Mouse (Mus musculus): Measurements from ENCODE around the gene Tomm70a. TPM values are rescaled to one million over a fixed set of nuclear protein-coding genes. Genes with fewer than 3 reads are reported as not detected.
"Not testable (repeated sequence)": the region's sequence is repeated elsewhere in the genome, so short reads cannot be mapped to it uniquely, and the experiment has no call there.

Gene Tomm70a
- polyA plus RNA-seq, 1 experiment from 2014 or later: 74.8 TPM

- not testable (repeated sequence) for DNase-seq (ENCODE audit: low spot score); H3K9me3 ChIP-seq (ENCODE audit: control insufficient read depth, low read length); H3K9ac ChIP-seq (ENCODE audit: low read length); ATAC-seq (ENCODE audit: insufficient read depth, low FRiP score, low TSS enrichment); H3K4me2 ChIP-seq (ENCODE audit: low read depth); H3K27ac ChIP-seq (ENCODE audit: low read depth, low read length); H3K4me3 ChIP-seq (ENCODE audit: low read depth, low read length); H3K4me1 ChIP-seq (ENCODE audit: control insufficient read depth, insufficient read depth, low read length); H3K27me3 ChIP-seq (ENCODE audit: control insufficient read depth, insufficient read depth, low read length); H3K36me3 ChIP-seq (ENCODE audit: control insufficient read depth, insufficient read depth, low read length)
Measured at GRCm38 (mm10) chr16:57174480-57174879, 53.0 kb downstream of the Tomm70a start.

GRCm38 (mm10) chr16:57175751-57176150, 54.2 kb downstream of the Tomm70a start:
- no peaks in the 10 kb centered on the region for H3K27me3 ChIP-seq (ENCODE audit: control insufficient read depth, insufficient read depth, low read length)
- WGBS: 66% methylated on average over 2 of the region's 2 CpGs

GRCm38 (mm10) chr16:57176276-57176675, 54.8 kb downstream of the Tomm70a start:
- Histone ChIP-seq H3K4me3 (ENCODE audit: low read depth, low read length) (no peak overlapping the region), H3K4me1 (ENCODE audit: control insufficient read depth, insufficient read depth, low read length) (no peaks in the 10 kb centered on the region), H3K27ac (ENCODE audit: low read depth, low read length) (no peak overlapping the region), H3K9me3 (ENCODE audit: control insufficient read depth, low read length) (no peaks in the 10 kb centered on the region), H3K9ac (ENCODE audit: low read length) (no peak overlapping the region), H3K27me3 (ENCODE audit: control insufficient read depth, insufficient read depth, low read length) (no peaks in the 10 kb centered on the region), H3K36me3 (ENCODE audit: control insufficient read depth, insufficient read depth, low read length) (no peaks in the 10 kb centered on the region; the same call in 1 of the 2 replicates), H3K4me2 (ENCODE audit: low read depth) (no peak overlapping the region)
- WGBS: 88% methylated on average over 7 of the region's 7 CpGs
- ATAC-seq (ENCODE audit: insufficient read depth, low FRiP score, low TSS enrichment) (no peak), DNase-seq (ENCODE audit: low spot score) (no peak)

More at GRCm38 (mm10) chr16:57175751-57176150, 54.2 kb downstream of the Tomm70a start:
- Histone ChIP-seq H3K9me3 (ENCODE audit: control insufficient read depth, low read length) (no peaks in the 10 kb centered on the region), H3K4me1 (ENCODE audit: control insufficient read depth, insufficient read depth, low read length) (no peaks in the 10 kb centered on the region), H3K36me3 (ENCODE audit: control insufficient read depth, insufficient read depth, low read length) (no peaks in the 10 kb centered on the region; the same call in 1 of the 2 replicates), H3K27ac (ENCODE audit: low read depth, low read length) (no peak overlapping the region), H3K4me3 (ENCODE audit: low read depth, low read length) (no peak overlapping the region), H3K9ac (ENCODE audit: low read length) (no peak overlapping the region), H3K4me2 (ENCODE audit: low read depth) (no peak overlapping the region)
- ATAC-seq (ENCODE audit: insufficient read depth, low FRiP score, low TSS enrichment) (no peak), DNase-seq (ENCODE audit: low spot score) (no peak)

- 70% methylated on average over 2 of the region's 2 CpGs for WGBS
- no peaks in the 10 kb centered on the region for H3K9me3 ChIP-seq (ENCODE audit: control insufficient read depth, low read length)
- ATAC-seq (ENCODE audit: insufficient read depth, low FRiP score, low TSS enrichment) (no peak), DNase-seq (ENCODE audit: low spot score) (peak; percentile 15)
- H3K36me3 ChIP-seq (ENCODE audit: control insufficient read depth, insufficient read depth, low read length): peaks cover 2% of the 10 kb centered on the region; the same call in 1 of the 2 replicates
- no peak overlapping the region for H3K4me3 ChIP-seq (ENCODE audit: low read depth, low read length)
- H3K4me2 ChIP-seq (ENCODE audit: low read depth): no peak overlapping the region
- H3K9ac ChIP-seq (ENCODE audit: low read length): no peak overlapping the region
- no peaks in the 10 kb centered on the region for H3K4me1 ChIP-seq (ENCODE audit: control insufficient read depth, insufficient read depth, low read length)
- H3K27me3 ChIP-seq (ENCODE audit: control insufficient read depth, insufficient read depth, low read length): no peaks in the 10 kb centered on the region
- H3K27ac ChIP-seq (ENCODE audit: low read depth, low read length): no peak overlapping the region
Measured at GRCm38 (mm10) chr16:57177254-57177653, 55.8 kb downstream of the Tomm70a start.

GRCm38 (mm10) chr16:57177664-57178063, 56.2 kb downstream of the Tomm70a start:
- DNase-seq (ENCODE audit: low spot score) (no peak), ATAC-seq (ENCODE audit: insufficient read depth, low FRiP score, low TSS enrichment) (no peak)
- no peak overlapping the region for H3K4me2 ChIP-seq (ENCODE audit: low read depth)
- H3K27ac ChIP-seq (ENCODE audit: low read depth, low read length): no peak overlapping the region
- H3K4me1 ChIP-seq (ENCODE audit: control insufficient read depth, insufficient read depth, low read length): no peaks in the 10 kb centered on the region
- 91% methylated on average over 10 of the region's 10 CpGs for WGBS
- H3K4me3 ChIP-seq (ENCODE audit: low read depth, low read length): no peak overlapping the region
- peaks cover 2% of the 10 kb centered on the region; the same call in 1 of the 2 replicates for H3K36me3 ChIP-seq (ENCODE audit: control insufficient read depth, insufficient read depth, low read length)
- no peak overlapping the region for H3K9ac ChIP-seq (ENCODE audit: low read length)
- H3K9me3 ChIP-seq (ENCODE audit: control insufficient read depth, low read length): no peaks in the 10 kb centered on the region
- no peaks in the 10 kb centered on the region for H3K27me3 ChIP-seq (ENCODE audit: control insufficient read depth, insufficient read depth, low read length)

GRCm38 (mm10) chr16:57181180-57181579, 59.7 kb downstream of the Tomm70a start:
- Histone ChIP-seq H3K4me3 (ENCODE audit: low read depth, low read length) (no peak overlapping the region), H3K9ac (ENCODE audit: low read length) (no peak overlapping the region), H3K4me2 (ENCODE audit: low read depth) (no peak overlapping the region), H3K36me3 (ENCODE audit: control insufficient read depth, insufficient read depth, low read length) (peaks cover 2% of the 10 kb centered on the region; the same call in 1 of the 2 replicates), H3K27ac (ENCODE audit: low read depth, low read length) (no peak overlapping the region), H3K9me3 (ENCODE audit: control insufficient read depth, low read length) (no peaks in the 10 kb centered on the region), H3K4me1 (ENCODE audit: control insufficient read depth, insufficient read depth, low read length) (no peaks in the 10 kb centered on the region), H3K27me3 (ENCODE audit: control insufficient read depth, insufficient read depth, low read length) (no peaks in the 10 kb centered on the region)
- ATAC-seq (ENCODE audit: insufficient read depth, low FRiP score, low TSS enrichment) (no peak), DNase-seq (ENCODE audit: low spot score) (no peak)
- WGBS: 89% methylated on average over 11 of the region's 11 CpGs

GRCm38 (mm10) chr16:57182037-57182436, 60.5 kb downstream of the Tomm70a start:
- no peak for DNase-seq (ENCODE audit: low spot score)
- Histone ChIP-seq H3K9me3 (ENCODE audit: control insufficient read depth, low read length) (no peaks in the 10 kb centered on the region), H3K27me3 (ENCODE audit: control insufficient read depth, insufficient read depth, low read length) (no peaks in the 10 kb centered on the region), H3K27ac (ENCODE audit: low read depth, low read length) (no peak overlapping the region), H3K4me3 (ENCODE audit: low read depth, low read length) (no peak overlapping the region), H3K4me2 (ENCODE audit: low read depth) (no peak overlapping the region), H3K9ac (ENCODE audit: low read length) (no peak overlapping the region), H3K36me3 (ENCODE audit: control insufficient read depth, insufficient read depth, low read length) (peaks cover 2% of the 10 kb centered on the region; the same call in 1 of the 2 replicates), H3K4me1 (ENCODE audit: control insufficient read depth, insufficient read depth, low read length) (no peaks in the 10 kb centered on the region)
- ATAC-seq (ENCODE audit: insufficient read depth, low FRiP score, low TSS enrichment): no peak
- WGBS: 88% methylated on average over 5 of the region's 5 CpGs

- Histone ChIP-seq H3K36me3 (ENCODE audit: control insufficient read depth, insufficient read depth, low read length) (peaks cover 2% of the 10 kb centered on the region), H3K9ac (ENCODE audit: low read length) (no peak overlapping the region)
- 97% methylated on average over 4 of the region's 4 CpGs for WGBS
Measured at GRCm38 (mm10) chr16:57186618-57187017, 65.1 kb downstream of the Tomm70a start.

GRCm38 (mm10) chr16:57189493-57189892, 68.0 kb downstream of the Tomm70a start:
- no peak overlapping the region for H3K4me3 ChIP-seq (ENCODE audit: low read depth, low read length)
- H3K4me1 ChIP-seq (ENCODE audit: control insufficient read depth, insufficient read depth, low read length): no peaks in the 10 kb centered on the region
- H3K9ac ChIP-seq (ENCODE audit: low read length): no peak overlapping the region
- H3K27me3 ChIP-seq (ENCODE audit: control insufficient read depth, insufficient read depth, low read length): no peaks in the 10 kb centered on the region
- H3K9me3 ChIP-seq (ENCODE audit: control insufficient read depth, low read length): no peaks in the 10 kb centered on the region
- no peak overlapping the region for H3K4me2 ChIP-seq (ENCODE audit: low read depth)
- DNase-seq (ENCODE audit: low spot score) (no peak), ATAC-seq (ENCODE audit: insufficient read depth, low FRiP score, low TSS enrichment) (no peak)
- no peaks in the 10 kb centered on the region; the same call in 1 of the 2 replicates for H3K36me3 ChIP-seq (ENCODE audit: control insufficient read depth, insufficient read depth, low read length)
- H3K27ac ChIP-seq (ENCODE audit: low read depth, low read length): no peak overlapping the region
- 93% methylated on average over 2 of the region's 2 CpGs for WGBS

More at GRCm38 (mm10) chr16:57186618-57187017, 65.1 kb downstream of the Tomm70a start:
- DNase-seq (ENCODE audit: low spot score) (no peak), ATAC-seq (ENCODE audit: insufficient read depth, low FRiP score, low TSS enrichment) (no peak)
- H3K27ac ChIP-seq (ENCODE audit: low read depth, low read length): no peak overlapping the region
- no peaks in the 10 kb centered on the region for H3K4me1 ChIP-seq (ENCODE audit: control insufficient read depth, insufficient read depth, low read length)
- H3K4me3 ChIP-seq (ENCODE audit: low read depth, low read length): no peak overlapping the region
- no peaks in the 10 kb centered on the region for H3K27me3 ChIP-seq (ENCODE audit: control insufficient read depth, insufficient read depth, low read length)
- H3K9me3 ChIP-seq (ENCODE audit: control insufficient read depth, low read length): no peaks in the 10 kb centered on the region
- no peak overlapping the region for H3K4me2 ChIP-seq (ENCODE audit: low read depth)
